Mouse (Mus musculus): ENCODE results near the gene Mxd3. TPM values are rescaled to one million over a fixed set of nuclear protein-coding genes. Genes with fewer than 3 reads are reported as not detected.
A peak's percentile ranks its signal among the peaks of the same experiment; 100 is the strongest.

Mxd3 gene
- 49.8 TPM for polyA plus RNA-seq (2012; fragmentation: generic; extraction: Trizol)
- long read RNA-seq, experiment 1, transcript Mxd3-201 (6 exons, 1,327 nt), result major isoform, 25 of 37 reads
- long read RNA-seq, experiment 1, partial matches to known transcripts, result 6 of 37 reads
- long read RNA-seq, experiment 1, other reads (novel, unspliced or antisense), result 5 of 37 reads
- long read RNA-seq, experiment 2, transcript Mxd3-201 (6 exons, 1,327 nt), result major isoform, 28 of 32 reads
- long read RNA-seq, experiment 2, partial matches to known transcripts, result 0 of 32 reads
- long read RNA-seq, experiment 2, other reads (novel, unspliced or antisense), result 4 of 32 reads

- Histone ChIP-seq H3K79me3 (ENCODE audit: low read depth) (peaks cover 5% of the 10 kb centered on the region), H3K36me3 (ENCODE audit: control insufficient read depth, insufficient read depth) (peaks cover 13% of the 10 kb centered on the region), H3K79me2 (ENCODE audit: control insufficient read depth, insufficient read depth) (peaks cover 16% of the 10 kb centered on the region), H3ac (ENCODE audit: control insufficient read depth, insufficient read length, low read depth) (peak within 1 kb of the TSS; percentile 80), H3K27me3 (ENCODE audit: control insufficient read depth, insufficient read depth, insufficient read length) (no peaks in the 10 kb centered on the region), H3K4me3 (ENCODE audit: insufficient read depth, poor library complexity, severe bottlenecking) (peak within 1 kb of the TSS; percentile 46)
- TF ChIP-seq MYOG (IDR thresholded peaks at IDR 0.05; ENCODE audit: control insufficient read depth, extremely low read depth, insufficient read length) (no peak), MAX (IDR thresholded peaks at IDR 0.05) (peak; percentile 56)
These were observed at the start of gene Mxd3 for GRCm38 (mm10) chr13:55329683-55330566. Mxd3 (minus strand) TSS chr13:55329823.

DNA sequence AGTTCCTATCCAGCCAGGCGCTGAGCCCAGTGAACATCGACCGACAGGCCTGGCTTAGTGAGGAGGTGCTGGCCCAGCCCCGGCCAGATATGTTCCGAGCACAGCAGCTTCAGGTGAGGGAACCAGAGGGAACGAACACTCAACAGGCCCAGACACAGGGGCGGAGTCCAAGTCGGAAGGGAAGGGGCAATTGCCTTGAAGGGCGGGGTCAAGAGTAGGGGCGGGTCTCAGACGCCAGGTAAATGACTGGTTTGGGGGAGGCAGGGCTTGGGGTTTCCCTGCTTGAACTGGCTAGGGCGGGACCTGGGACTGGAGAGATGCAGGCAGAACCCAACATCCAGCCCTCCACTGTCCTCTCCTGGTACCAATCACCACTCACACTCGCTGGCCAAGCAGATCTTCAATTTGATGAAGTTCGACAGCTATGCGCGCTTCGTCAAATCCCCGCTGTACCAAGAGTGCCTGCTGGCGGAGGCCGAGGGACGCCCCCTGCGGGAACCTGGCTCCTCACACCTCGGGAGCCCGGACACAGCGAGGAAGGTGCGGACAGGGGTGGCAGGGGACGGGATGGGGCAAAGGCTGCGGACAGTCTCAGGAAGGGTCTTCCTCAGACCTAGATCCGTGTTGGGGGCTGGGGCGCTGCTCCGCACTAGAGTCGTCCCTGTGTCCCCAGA lies 49.4 kb upstream of the Mxd3 start:
- Histone ChIP-seq H3K36me3 (ENCODE audit: control insufficient read depth, insufficient read depth) (no peaks in the 10 kb centered on the region), H3K4me3 (ENCODE audit: insufficient read depth, poor library complexity, severe bottlenecking) (no peak overlapping the region), H3K79me2 (ENCODE audit: control insufficient read depth, insufficient read depth) (no peaks in the 10 kb centered on the region), H3ac (ENCODE audit: control insufficient read depth, insufficient read length, low read depth) (no peak overlapping the region), H3K27me3 (ENCODE audit: control insufficient read depth, insufficient read depth, insufficient read length) (peaks cover 85% of the 10 kb centered on the region), H3K79me3 (ENCODE audit: low read depth) (no peaks in the 10 kb centered on the region)
- TF ChIP-seq FOSL1 (IDR thresholded peaks at IDR 0.05; ENCODE audit: insufficient read depth, low read length, poor library complexity, severe bottlenecking) (no peak), CEBPB (IDR thresholded peaks at IDR 0.05; ENCODE audit: low read depth) (no peak), CTCF (IDR thresholded peaks at IDR 0.05; ENCODE audit: control insufficient read depth, insufficient read depth, insufficient read length) (no peak), MAX (IDR thresholded peaks at IDR 0.05) (no peak), MYOG (IDR thresholded peaks at IDR 0.05; ENCODE audit: control insufficient read depth, extremely low read depth, insufficient read length) (no peak), USF1 (IDR thresholded peaks at IDR 0.05; ENCODE audit: low read depth) (no peak), MYOD1 (IDR thresholded peaks at IDR 0.05; ENCODE audit: control insufficient read depth, insufficient read length, low read depth) (no peak)

GRCm38 (mm10) chr13:55375877-55376276 lies 46.3 kb upstream of the Mxd3 start:
- no peaks in the 10 kb centered on the region for H3K36me3 ChIP-seq (ENCODE audit: control insufficient read depth, insufficient read depth)
- H3K27me3 ChIP-seq (ENCODE audit: control insufficient read depth, insufficient read depth, insufficient read length), result peaks cover 83% of the 10 kb centered on the region
- H3K4me3 ChIP-seq (ENCODE audit: insufficient read depth, poor library complexity, severe bottlenecking), result no peak overlapping the region
- no peak overlapping the region for H3ac ChIP-seq (ENCODE audit: control insufficient read depth, insufficient read length, low read depth)
- no peaks in the 10 kb centered on the region for H3K79me3 ChIP-seq (ENCODE audit: low read depth)
- TF ChIP-seq MYOG (IDR thresholded peaks at IDR 0.05; ENCODE audit: control insufficient read depth, extremely low read depth, insufficient read length), result no peak
- no peak for TF ChIP-seq USF1 (IDR thresholded peaks at IDR 0.05; ENCODE audit: low read depth)
- no peak for TF ChIP-seq MAX (IDR thresholded peaks at IDR 0.05)
- no peak for TF ChIP-seq MYOD1 (IDR thresholded peaks at IDR 0.05; ENCODE audit: control insufficient read depth, insufficient read length, low read depth)
- TF ChIP-seq FOSL1 (IDR thresholded peaks at IDR 0.05; ENCODE audit: insufficient read depth, low read length, poor library complexity, severe bottlenecking), result no peak
- no peak for TF ChIP-seq CEBPB (IDR thresholded peaks at IDR 0.05; ENCODE audit: low read depth)
- TF ChIP-seq CTCF (IDR thresholded peaks at IDR 0.05; ENCODE audit: control insufficient read depth, insufficient read depth, insufficient read length), result no peak
- no peaks in the 10 kb centered on the region for H3K79me2 ChIP-seq (ENCODE audit: control insufficient read depth, insufficient read depth)

DNA sequence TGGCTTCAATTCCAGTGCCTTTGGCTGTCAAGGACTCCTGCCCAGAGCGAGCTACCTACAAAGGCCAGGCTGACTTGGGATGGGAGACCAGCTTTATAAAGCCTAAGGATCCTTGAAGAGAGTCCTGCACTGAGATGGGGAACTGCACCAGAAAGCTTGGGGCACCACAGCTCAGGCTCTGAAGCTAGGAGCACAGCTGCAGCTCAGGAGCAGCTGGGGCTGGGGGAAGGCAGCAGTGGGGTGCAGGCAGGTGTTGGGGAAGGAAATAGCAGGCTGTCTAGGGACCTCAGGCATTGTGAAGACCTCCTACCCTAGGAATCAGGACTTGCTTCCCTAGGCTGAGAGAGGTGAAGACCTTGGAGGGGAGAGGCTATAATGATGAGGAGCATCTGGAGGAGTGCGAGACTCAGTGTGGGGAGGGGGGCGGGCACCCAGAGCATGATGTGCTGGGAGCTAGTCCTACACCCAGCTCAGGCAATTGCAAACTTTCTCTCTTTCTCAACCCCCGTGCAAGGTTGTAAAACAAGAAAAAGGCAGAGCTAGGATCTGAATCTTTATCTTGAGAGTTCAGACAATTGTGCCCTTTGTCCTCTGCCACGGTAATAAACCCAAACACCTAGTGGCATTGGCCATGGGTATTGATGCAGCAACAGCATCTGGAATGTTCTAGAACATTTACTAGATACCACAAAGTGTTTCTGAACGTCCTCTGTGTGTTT lies 44.7 kb upstream of the Mxd3 start:
- Histone ChIP-seq H3K79me2 (ENCODE audit: control insufficient read depth, insufficient read depth) (no peaks in the 10 kb centered on the region), H3K4me3 (ENCODE audit: insufficient read depth, poor library complexity, severe bottlenecking) (no peak overlapping the region), H3ac (ENCODE audit: control insufficient read depth, insufficient read length, low read depth) (no peak overlapping the region), H3K27me3 (ENCODE audit: control insufficient read depth, insufficient read depth, insufficient read length) (peaks cover 75% of the 10 kb centered on the region), H3K36me3 (ENCODE audit: control insufficient read depth, insufficient read depth) (no peaks in the 10 kb centered on the region), H3K79me3 (ENCODE audit: low read depth) (no peaks in the 10 kb centered on the region)
- TF ChIP-seq FOSL1 (IDR thresholded peaks at IDR 0.05; ENCODE audit: insufficient read depth, low read length, poor library complexity, severe bottlenecking) (no peak), MYOD1 (IDR thresholded peaks at IDR 0.05; ENCODE audit: control insufficient read depth, insufficient read length, low read depth) (no peak), MYOG (IDR thresholded peaks at IDR 0.05; ENCODE audit: control insufficient read depth, extremely low read depth, insufficient read length) (no peak), CEBPB (IDR thresholded peaks at IDR 0.05; ENCODE audit: low read depth) (no peak), CTCF (IDR thresholded peaks at IDR 0.05; ENCODE audit: control insufficient read depth, insufficient read depth, insufficient read length) (no peak)

DNA sequence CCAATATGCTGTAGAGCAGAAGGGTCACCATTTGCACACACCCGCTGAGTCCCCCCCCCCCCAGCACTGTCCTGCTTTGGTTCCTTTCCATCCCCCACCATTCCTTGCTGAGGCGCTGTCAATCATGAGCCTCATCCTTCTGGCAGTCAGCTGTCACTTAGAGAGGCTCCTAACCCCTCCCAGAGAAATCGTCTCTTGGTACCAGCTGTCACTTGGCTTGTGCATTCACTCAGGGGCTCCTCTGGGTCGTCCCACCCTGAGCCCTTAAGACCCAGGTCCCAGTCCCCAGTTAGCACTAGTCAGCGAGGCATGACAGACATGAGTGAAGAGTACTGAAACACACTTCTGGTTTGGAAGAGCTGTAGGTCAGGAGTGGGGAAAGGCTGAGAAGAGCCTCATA lies 42.1 kb upstream of the Mxd3 start:
- no peaks in the 10 kb centered on the region for H3K79me3 ChIP-seq (ENCODE audit: low read depth)
- TF ChIP-seq USF1 (IDR thresholded peaks at IDR 0.05; ENCODE audit: low read depth) (no peak), MAX (IDR thresholded peaks at IDR 0.05) (no peak), CEBPB (IDR thresholded peaks at IDR 0.05; ENCODE audit: low read depth) (no peak), MYOD1 (IDR thresholded peaks at IDR 0.05; ENCODE audit: control insufficient read depth, insufficient read length, low read depth) (no peak), FOSL1 (IDR thresholded peaks at IDR 0.05; ENCODE audit: insufficient read depth, low read length, poor library complexity, severe bottlenecking) (no peak), MYOG (IDR thresholded peaks at IDR 0.05; ENCODE audit: control insufficient read depth, extremely low read depth, insufficient read length) (no peak), CTCF (IDR thresholded peaks at IDR 0.05; ENCODE audit: control insufficient read depth, insufficient read depth, insufficient read length) (no peak)
- H3K27me3 ChIP-seq (ENCODE audit: control insufficient read depth, insufficient read depth, insufficient read length), result peaks cover 53% of the 10 kb centered on the region
- H3K4me3 ChIP-seq (ENCODE audit: insufficient read depth, poor library complexity, severe bottlenecking), result no peak overlapping the region
- H3ac ChIP-seq (ENCODE audit: control insufficient read depth, insufficient read length, low read depth), result no peak overlapping the region
- no peaks in the 10 kb centered on the region for H3K79me2 ChIP-seq (ENCODE audit: control insufficient read depth, insufficient read depth)
- no peaks in the 10 kb centered on the region for H3K36me3 ChIP-seq (ENCODE audit: control insufficient read depth, insufficient read depth)
